Mouse (Mus musculus) MEL (cell line): ENCODE measurements at regions not wholly inside any gene's neighbourhood (a gene's known extent, or its start where the extent isn't known, plus 50 kb on each side); places are given as distances from the start of the nearest gene placed in this dataset.

Experiments used
- DNase-seq: peaks from one replicate; pipeline ENCODE4 v3.0.0; 2011; ENCODE audit warnings: low read depth, low spot score
- H3K27ac ChIP-seq: 2 replicates; pipeline ENCODE4 v1.5.1; 2012; ENCODE audit warnings: low read depth, mild to moderate bottlenecking, control low read depth, low read length, moderate library complexity; ENCODE audit not compliant: control insufficient read depth
- H3K27me3 ChIP-seq, 2 experiments: fragments of 150-350 bp in 1 of 2; sonication (generic) in 1 of 2; 2 replicates each; pipeline ENCODE4 v1.6.1; 2012; ENCODE audit warnings: low read length in 2 of 2, mild to moderate bottlenecking in 2 of 2, improper control_type of control experiment in 1 of 2, moderate library complexity in 1 of 2; ENCODE audit not compliant: insufficient read depth in 2 of 2, control insufficient read depth in 1 of 2
- H3K36me3 ChIP-seq, 2 experiments: 2 replicates each; pipeline ENCODE4 v1.6.1; 2012 to 2014; ENCODE audit warnings: low read length in 2 of 2, improper control_type of control experiment in 1 of 2, inconsistent platforms in 1 of 2, mild to moderate bottlenecking in 1 of 2; ENCODE audit not compliant: insufficient read depth in 2 of 2, control insufficient read depth in 1 of 2
- H3K4me1 ChIP-seq, 2 experiments: fragments of 150-350 bp in 1 of 2; sonication (generic) in 1 of 2; 2 replicates each; pipeline ENCODE4 v1.6.1; 2012; ENCODE audit warnings: low read length in 2 of 2, improper control_type of control experiment in 1 of 2, mild to moderate bottlenecking in 1 of 2; ENCODE audit not compliant: insufficient read depth in 2 of 2, control insufficient read depth in 1 of 2
- H3K4me3 ChIP-seq, 2 experiments: fragments of 150-350 bp in 1 of 2; sonication (generic) in 1 of 2; 2 replicates each; pipeline ENCODE4 v1.5.1; 2012; ENCODE audit warnings: low read depth in 2 of 2, low read length in 2 of 2, mild to moderate bottlenecking in 2 of 2, moderate library complexity in 2 of 2, control low read depth in 1 of 2, improper control_type of control experiment in 1 of 2; ENCODE audit not compliant: control insufficient read depth in 1 of 2, insufficient read depth in 1 of 2
- H3K79me2 ChIP-seq: 2 replicates; pipeline ENCODE4 v1.6.1; 2012; ENCODE audit warnings: mild to moderate bottlenecking, low read length, moderate library complexity; ENCODE audit not compliant: control insufficient read depth, poor library complexity, insufficient read depth
- H3K9ac ChIP-seq: 2 replicates; pipeline ENCODE4 v1.6.1; 2012; ENCODE audit warnings: low read depth, mild to moderate bottlenecking, control low read depth, low read length, moderate library complexity; ENCODE audit not compliant: control insufficient read depth, poor library complexity, severe bottlenecking
- H3K9me3 ChIP-seq: fragments of 150-350 bp; sonication (generic); replicated peaks from 2 replicates; pipeline ENCODE4 v1.6.1; 2012; ENCODE audit warnings: mild to moderate bottlenecking, low read length, improper control_type of control experiment, moderate library complexity; ENCODE audit not compliant: insufficient read depth
- BHLHE40 ChIP-seq: IDR thresholded peaks from 2 replicates; pipeline ENCODE4 v1.6.1; 2012; ENCODE audit warnings: low read depth, mild to moderate bottlenecking, inconsistent platforms, low read length, improper control_type of control experiment, borderline replicate concordance
- CHD1 ChIP-seq: IDR thresholded peaks from 2 replicates; pipeline ENCODE4 v1.6.1; 2012; ENCODE audit warnings: low read depth, mild to moderate bottlenecking, inconsistent platforms, low read length, improper control_type of control experiment
- CHD2 ChIP-seq: IDR thresholded peaks from 2 replicates; pipeline ENCODE4 v1.6.1; 2011; ENCODE audit warnings: low read length, improper control_type of control experiment
- E2F4 ChIP-seq: IDR thresholded peaks from 2 replicates; pipeline ENCODE4 v1.6.1; 2011; ENCODE audit warnings: low read depth, low read length, improper control_type of control experiment, borderline replicate concordance
- ELF1 ChIP-seq: IDR thresholded peaks from 2 replicates; pipeline ENCODE4 v1.6.1; 2014; ENCODE audit warnings: low read depth, mild to moderate bottlenecking, inconsistent platforms, low read length, improper control_type of control experiment, moderate library complexity
- EP300 ChIP-seq, 2 experiments: IDR thresholded peaks; 2 replicates each; pipeline ENCODE4 v1.6.1; 2011; ENCODE audit warnings: improper control_type of control experiment in 2 of 2, low read length in 2 of 2, low read depth in 1 of 2, mild to moderate bottlenecking in 1 of 2
- GABPA ChIP-seq: IDR thresholded peaks from 2 replicates; pipeline ENCODE4 v1.6.1; 2012; ENCODE audit warnings: low read depth, mild to moderate bottlenecking, inconsistent platforms, low read length, improper control_type of control experiment, moderate library complexity
- GATA1 ChIP-seq: IDR thresholded peaks from 2 replicates; pipeline ENCODE4 v1.6.1; 2011; ENCODE audit warnings: low read depth, low read length, improper control_type of control experiment
- KAT2A ChIP-seq: conservative IDR thresholded peaks from 2 replicates; pipeline ENCODE4 v1.6.1; 2012; ENCODE audit warnings: low read depth, low read length, improper control_type of control experiment, inconsistent platforms
- MAFK ChIP-seq: IDR thresholded peaks from 2 replicates; pipeline ENCODE4 v1.6.1; 2011; ENCODE audit warnings: low read depth, mild to moderate bottlenecking, low read length, improper control_type of control experiment, borderline replicate concordance
- MAZ ChIP-seq: IDR thresholded peaks from 2 replicates; pipeline ENCODE4 v1.6.1; 2012; ENCODE audit warnings: low read depth, mild to moderate bottlenecking, inconsistent platforms, low read length, improper control_type of control experiment
- MXI1 ChIP-seq: IDR thresholded peaks from 2 replicates; pipeline ENCODE4 v1.6.1; 2011; ENCODE audit warnings: mild to moderate bottlenecking, low read depth, low read length, improper control_type of control experiment
- MYC ChIP-seq: IDR thresholded peaks from 2 replicates; pipeline ENCODE4 v1.6.1; 2011; ENCODE audit warnings: low read depth, mild to moderate bottlenecking, low read length, improper control_type of control experiment, moderate library complexity
- NELFE ChIP-seq: IDR thresholded peaks from 2 replicates; pipeline ENCODE4 v1.6.1; 2011; ENCODE audit warnings: low read depth, low read length, improper control_type of control experiment
- POLR2A ChIP-seq, 2 experiments: IDR thresholded peaks; 2 replicates each; pipeline ENCODE4 v1.6.1; 2011 to 2012; ENCODE audit warnings: low read length in 2 of 2, mild to moderate bottlenecking in 2 of 2, control low read depth in 1 of 2, improper control_type of control experiment in 1 of 2, low read depth in 1 of 2, moderate library complexity in 1 of 2; ENCODE audit not compliant: control insufficient read depth in 1 of 2, insufficient read depth in 1 of 2, poor library complexity in 1 of 2
- POLR2AphosphoS2 ChIP-seq: IDR thresholded peaks from 2 replicates; pipeline ENCODE4 v1.6.1; 2011; ENCODE audit warnings: low read length, improper control_type of control experiment
- SMC3 ChIP-seq: IDR thresholded peaks from 2 replicates; pipeline ENCODE4 v1.6.1; 2011; ENCODE audit warnings: low read depth, low read length, improper control_type of control experiment
- TAL1 ChIP-seq: IDR thresholded peaks from 2 replicates; pipeline ENCODE4 v1.6.1; 2012; ENCODE audit warnings: mild to moderate bottlenecking, inconsistent platforms, low read length, moderate library complexity, mixed read lengths
- TBP ChIP-seq: IDR thresholded peaks from 2 replicates; pipeline ENCODE4 v1.8.0; 2011; ENCODE audit warnings: low read depth, low read length, improper control_type of control experiment
- UBTF ChIP-seq: IDR thresholded peaks from 2 replicates; pipeline ENCODE4 v1.6.1; 2012; ENCODE audit warnings: low read depth, mild to moderate bottlenecking, inconsistent platforms, low read length, improper control_type of control experiment, moderate library complexity, borderline replicate concordance; ENCODE audit not compliant: insufficient read depth
- USF1 ChIP-seq: IDR thresholded peaks from 2 replicates; pipeline ENCODE4 v1.6.1; 2014; ENCODE audit warnings: low read depth, mild to moderate bottlenecking, inconsistent platforms, low read length, improper control_type of control experiment, moderate library complexity
- USF2 ChIP-seq, 2 experiments: IDR thresholded peaks; 2 replicates each; pipeline ENCODE4 v1.6.1; 2011 to 2012; ENCODE audit warnings: improper control_type of control experiment in 2 of 2, low read length in 2 of 2, borderline replicate concordance in 1 of 2, inconsistent platforms in 1 of 2, low read depth in 1 of 2, mild to moderate bottlenecking in 1 of 2; ENCODE audit not compliant: insufficient read depth in 1 of 2
- ZC3H11A ChIP-seq: IDR thresholded peaks from 2 replicates; pipeline ENCODE4 v1.6.1; 2012; ENCODE audit warnings: low read depth, mild to moderate bottlenecking, inconsistent platforms, low read length, improper control_type of control experiment
- ZKSCAN1 ChIP-seq: IDR thresholded peaks from 2 replicates; pipeline ENCODE4 v1.6.1; 2012; ENCODE audit warnings: low read depth, mild to moderate bottlenecking, inconsistent platforms, low read length, improper control_type of control experiment, moderate library complexity
- ZMIZ1 ChIP-seq: IDR thresholded peaks from 2 replicates; pipeline ENCODE4 v1.6.1; 2012; ENCODE audit warnings: low read depth, mild to moderate bottlenecking, inconsistent platforms, low read length, improper control_type of control experiment, moderate library complexity
- ZNF384 ChIP-seq: IDR thresholded peaks from 2 replicates; pipeline ENCODE4 v1.6.1; 2012; ENCODE audit warnings: low read depth, mild to moderate bottlenecking, inconsistent platforms, low read length, improper control_type of control experiment

DNA sequence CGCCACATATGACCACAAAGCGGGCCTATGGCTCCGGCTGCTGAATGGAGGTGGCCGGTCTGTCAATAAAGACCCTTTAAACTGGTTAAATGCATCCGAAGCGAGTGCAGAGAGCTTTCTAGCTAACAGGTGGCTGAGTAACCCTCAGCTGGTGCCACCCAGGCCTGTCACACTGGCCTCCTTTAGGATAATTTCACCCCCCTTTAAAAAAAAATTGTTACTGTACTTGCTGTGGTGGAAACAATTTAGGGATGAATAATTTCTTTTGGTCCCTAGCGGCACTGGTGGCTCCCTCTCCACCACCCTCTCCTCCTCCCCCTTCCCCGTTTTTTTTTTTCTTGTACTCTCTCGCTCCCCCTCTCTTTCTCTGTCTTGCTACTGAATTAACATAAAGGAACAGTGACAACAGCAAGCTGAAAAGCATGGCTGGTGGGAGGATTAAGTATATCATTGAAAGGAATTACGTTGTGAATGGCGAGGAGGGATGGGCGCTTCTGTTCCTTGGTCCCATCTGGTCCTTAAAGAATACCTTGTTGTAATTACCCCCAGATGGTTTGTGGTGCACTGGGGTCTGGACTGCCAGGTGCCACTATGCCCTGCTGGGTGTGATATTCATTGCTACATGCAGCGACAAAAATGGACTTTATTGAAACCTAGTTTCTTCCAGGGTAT lies 205.3 kb upstream of the Isl1 start:
- Histone ChIP-seq H3K27me3 (no peaks in the 10 kb centered on the region), H3K27ac (no peak overlapping the region), H3K79me2 (no peaks in the 10 kb centered on the region), H3K4me1 (no peaks in the 10 kb centered on the region), H3K9me3 (no peaks in the 10 kb centered on the region), H3K36me3 (no peaks in the 10 kb centered on the region), H3K4me3 (no peak overlapping the region), H3K9ac (no peak overlapping the region)
- DNase-seq: no peak
- TF ChIP-seq UBTF (no peak), POLR2AphosphoS2 (no peak), MYC (no peak), ZNF384 (no peak), KAT2A (no peak), ZMIZ1 (no peak), CHD2 (no peak), TBP (no peak), GATA1 (no peak), ZC3H11A (no peak), SMC3 (no peak), GABPA (no peak), POLR2A (IDR thresholded peaks at IDR 0.05; ENCODE audit: control insufficient read depth in 1 of 2, insufficient read depth in 1 of 2, low read depth in 1 of 2, low read length in 2 of 2, poor library complexity in 1 of 2) (no peak), ZKSCAN1 (no peak), USF2 (IDR thresholded peaks at IDR 0.05; ENCODE audit: borderline replicate concordance in 1 of 2, insufficient read depth in 1 of 2, low read depth in 1 of 2, low read length in 2 of 2) (no peak), E2F4 (no peak), EP300 (IDR thresholded peaks at IDR 0.05; ENCODE audit: low read depth in 1 of 2, low read length in 2 of 2) (no peak), MXI1 (no peak), USF1 (no peak), ELF1 (no peak)

- Histone ChIP-seq H3K9ac (no peak overlapping the region), H3K4me3 (no peak overlapping the region), H3K9me3 (no peaks in the 10 kb centered on the region), H3K36me3 (no peaks in the 10 kb centered on the region), H3K27ac (no peak overlapping the region), H3K79me2 (no peaks in the 10 kb centered on the region), H3K27me3 (no peaks in the 10 kb centered on the region), H3K4me1 (no peaks in the 10 kb centered on the region)
- DNase-seq: no peak
- TF ChIP-seq SMC3 (no peak), EP300 (IDR thresholded peaks at IDR 0.05; ENCODE audit: low read depth in 1 of 2, low read length in 2 of 2) (no peak), NELFE (no peak), UBTF (no peak), ZC3H11A (no peak), CHD1 (no peak), MAZ (no peak), MAFK (no peak), BHLHE40 (no peak), POLR2AphosphoS2 (no peak), E2F4 (no peak), KAT2A (no peak), TAL1 (no peak), MXI1 (no peak), ZKSCAN1 (no peak), GATA1 (no peak)
Measured at GRCm38 (mm10) chr13:116514256-116514639, 204.8 kb upstream of the Isl1 start.
